Mouse (Mus musculus) kidney, adult 2 months (tissue): ENCODE results near the gene Mosmo. TPM values are rescaled to one million over a fixed set of nuclear protein-coding genes. Genes with fewer than 3 reads are reported as not detected.

Experiments used
- DNase-seq: peaks from one replicate; pipeline ENCODE4 v3.0.0; 2021
- H3K27ac ChIP-seq: fragments of 200-500 bp; 2 replicates; pipeline ENCODE4 v1.5.1; 2012; ENCODE audit warnings: low read depth, low read length, control low read depth, inconsistent platforms; ENCODE audit not compliant: insufficient read depth
- H3K27me3 ChIP-seq: fragments of 200-500 bp; replicated peaks from 2 replicates; pipeline ENCODE4 v1.6.1; 2012; ENCODE audit warnings: mild to moderate bottlenecking, moderate library complexity, low read length, inconsistent platforms; ENCODE audit not compliant: control insufficient read depth, insufficient read depth
- H3K36me3 ChIP-seq: fragments of 200-500 bp; 2 replicates; pipeline ENCODE4 v1.6.1; 2012; ENCODE audit warnings: mild to moderate bottlenecking, moderate library complexity, low read length, inconsistent platforms; ENCODE audit not compliant: control insufficient read depth, insufficient read depth
- H3K4me1 ChIP-seq: fragments of 200-500 bp; 2 replicates; pipeline ENCODE4 v1.6.1; 2011; ENCODE audit warnings: low read length; ENCODE audit not compliant: control insufficient read depth, insufficient read depth
- H3K4me3 ChIP-seq: fragments of 200-500 bp; 2 replicates; pipeline ENCODE4 v1.5.1; 2011; ENCODE audit warnings: mild to moderate bottlenecking, low read depth, low read length, control low read depth; ENCODE audit not compliant: insufficient read depth
- CTCF ChIP-seq: fragments of 200-500 bp; conservative IDR thresholded peaks from 2 replicates; pipeline ENCODE4 v1.5.1; 2011; ENCODE audit warnings: low read depth, mild to moderate bottlenecking, control low read depth, low read length, moderate library complexity, mixed read lengths; ENCODE audit not compliant: insufficient read depth, insufficient read length
- POLR2A ChIP-seq: fragments of 200-500 bp; IDR thresholded peaks from one replicate; pipeline ENCODE4 v1.6.1; 2011; ENCODE audit warnings: low read depth, low read length, control low read depth
- WGBS: fragments of 180-500 bp; shearing (Covaris S2); methylation state at CpG from one replicate; pipeline ENCODE4 v1.1.7; 2018; 5-methylcytosine and 5-hydroxymethylcytosine counted together
- polyA plus RNA-seq: library from polyadenylated mRNA; depleted of rRNA; stranded (reverse); fragments of >200 nt; gene quantifications from 2 replicates; pipeline ENCODE4 v1.2.3, GENCODE M21; 2012

Mosmo gene
- polyA plus RNA-seq, 1 experiment: 20.6 TPM

DNA sequence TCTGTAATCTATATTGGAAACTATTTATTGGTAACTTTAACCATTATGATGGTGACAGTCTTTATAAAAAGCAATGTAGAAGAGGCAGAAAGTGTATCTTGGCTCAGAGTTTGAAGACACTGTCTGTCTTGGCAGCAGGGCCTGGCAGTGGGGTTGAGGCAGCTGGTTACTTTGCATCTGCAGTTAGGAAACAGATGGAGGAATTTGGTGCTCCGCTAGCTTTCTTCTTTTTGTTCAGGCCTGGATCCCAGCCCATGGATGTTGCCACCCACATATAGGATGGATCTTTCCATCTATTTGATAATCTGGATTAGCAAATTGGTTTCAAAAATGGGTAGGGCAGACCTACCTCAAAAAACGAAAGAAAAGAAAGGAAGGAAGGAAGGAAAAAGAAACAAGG lies 29.6 kb upstream of the Mosmo start:
- Histone ChIP-seq H3K36me3 (peaks cover 24% of the 10 kb centered on the region), H3K4me3 (no peak overlapping the region), H3K4me1 (no peaks in the 10 kb centered on the region), H3K27ac (no peak overlapping the region), H3K27me3 (no peaks in the 10 kb centered on the region)
- no peak for DNase-seq
- WGBS: 80% methylated on average over 2 of the region's 2 CpGs
- TF ChIP-seq POLR2A: no peak
- no peak for TF ChIP-seq CTCF

DNA sequence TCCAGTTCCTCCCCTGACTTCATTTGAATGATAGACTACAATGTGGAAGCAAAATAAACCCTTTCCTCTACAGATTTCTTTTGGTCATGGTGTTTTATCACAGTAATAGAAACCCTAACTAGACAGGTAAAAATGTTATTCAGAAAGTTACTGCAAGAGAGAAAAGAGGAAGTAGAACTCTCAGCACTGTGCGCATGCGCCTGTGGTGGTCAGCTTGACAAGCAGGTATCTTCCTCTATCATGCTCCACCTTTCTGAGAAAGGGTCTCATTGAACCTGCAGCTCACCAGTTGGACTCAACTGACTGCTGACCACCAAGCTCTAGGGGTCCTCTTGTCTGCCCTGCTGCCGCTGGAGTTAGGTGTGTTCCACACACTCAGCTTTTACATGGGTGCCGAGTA lies 15.3 kb upstream of the Mosmo start:
- H3K27me3 ChIP-seq: no peaks in the 10 kb centered on the region
- H3K4me1 ChIP-seq: no peaks in the 10 kb centered on the region
- peaks cover 9% of the 10 kb centered on the region for H3K36me3 ChIP-seq
- no peak for DNase-seq
- H3K27ac ChIP-seq: no peak overlapping the region
- TF ChIP-seq POLR2A (no peak), CTCF (no peak)
- 97% methylated on average over 4 of the region's 4 CpGs for WGBS
- H3K4me3 ChIP-seq: no peak overlapping the region

DNA sequence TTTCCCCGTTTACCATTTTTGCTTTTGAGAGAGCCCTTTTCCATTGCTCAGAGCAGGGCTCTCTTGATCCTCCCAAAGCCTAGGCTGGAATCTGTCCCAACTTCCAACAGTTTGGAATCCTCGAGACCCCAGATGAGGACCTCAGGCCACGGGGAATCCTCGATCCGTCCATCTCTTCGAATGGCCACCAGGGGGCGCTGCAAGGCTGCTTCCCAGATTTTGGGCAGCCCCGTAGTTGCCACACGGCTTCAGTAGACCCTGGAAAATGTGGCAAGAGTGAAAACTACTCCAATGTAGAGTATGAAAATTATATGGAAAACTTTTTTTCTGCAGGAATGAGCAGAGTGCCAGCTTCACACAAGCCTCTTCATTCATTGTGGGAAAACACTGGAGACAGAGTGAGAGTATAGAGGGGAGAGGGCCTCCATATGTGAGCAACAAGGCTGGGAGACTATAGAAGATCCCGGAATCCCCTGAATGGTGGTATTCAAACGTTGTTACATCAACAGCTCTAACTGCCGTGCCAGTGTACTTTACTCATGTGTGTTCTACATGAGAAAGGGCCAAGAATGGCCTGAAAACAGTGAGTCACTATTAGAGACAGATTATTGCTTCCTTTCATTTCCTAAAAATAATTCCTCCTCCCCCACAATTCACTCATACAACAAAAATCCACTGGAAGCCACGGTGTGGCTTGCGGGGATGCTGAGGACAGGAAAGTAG lies 7.1 kb upstream of the Mosmo start, which contains the start of gene Pdzd9:
Pdzd9 (minus strand) TSS at position 191 of the 723 bp plus-strand sequence.
- no peaks in the 10 kb centered on the region; the same call in 1 of the 2 replicates for H3K4me1 ChIP-seq
- H3K27me3 ChIP-seq: no peaks in the 10 kb centered on the region
- whole genome bisulfite sequencing: 17% methylated on average over 14 of the region's 14 CpGs
- peak; percentile 64 for DNase-seq
- H3K27ac ChIP-seq: no peak within 1 kb of the TSS
- H3K4me3 ChIP-seq: no peak within 1 kb of the TSS
- TF ChIP-seq POLR2A: no peak
- peak; percentile 82 for TF ChIP-seq CTCF
- H3K36me3 ChIP-seq: no peaks in the 10 kb centered on the region

DNA sequence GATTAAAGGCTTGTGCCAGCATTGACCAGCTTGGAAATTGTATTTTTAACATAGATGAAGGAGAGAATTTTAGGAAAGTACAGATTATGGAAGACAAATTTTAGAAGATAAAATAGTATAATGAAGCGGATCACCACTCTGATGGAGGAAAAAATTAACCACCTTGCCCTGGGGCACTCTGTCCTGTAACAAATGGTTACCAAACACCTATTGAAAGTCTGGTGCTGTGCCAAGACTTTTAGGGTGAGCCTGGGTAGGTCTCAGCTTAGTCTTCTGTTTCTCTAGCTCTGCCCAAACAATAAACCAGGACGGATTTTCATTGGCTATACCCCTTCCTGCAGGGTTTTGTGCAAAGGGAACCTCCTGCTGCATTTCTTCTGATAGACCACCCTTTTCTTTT lies 6.1 kb upstream of the Mosmo start:
- H3K4me1 ChIP-seq: no peaks in the 10 kb centered on the region; the same call in 1 of the 2 replicates
- no peaks in the 10 kb centered on the region for H3K27me3 ChIP-seq
- TF ChIP-seq CTCF (no peak), POLR2A (no peak)
- 48% methylated on average over 2 of the region's 2 CpGs for WGBS
- no peak overlapping the region for H3K27ac ChIP-seq
- peak; percentile 57 for DNase-seq
- no peaks in the 10 kb centered on the region for H3K36me3 ChIP-seq
- no peak overlapping the region for H3K4me3 ChIP-seq

DNA sequence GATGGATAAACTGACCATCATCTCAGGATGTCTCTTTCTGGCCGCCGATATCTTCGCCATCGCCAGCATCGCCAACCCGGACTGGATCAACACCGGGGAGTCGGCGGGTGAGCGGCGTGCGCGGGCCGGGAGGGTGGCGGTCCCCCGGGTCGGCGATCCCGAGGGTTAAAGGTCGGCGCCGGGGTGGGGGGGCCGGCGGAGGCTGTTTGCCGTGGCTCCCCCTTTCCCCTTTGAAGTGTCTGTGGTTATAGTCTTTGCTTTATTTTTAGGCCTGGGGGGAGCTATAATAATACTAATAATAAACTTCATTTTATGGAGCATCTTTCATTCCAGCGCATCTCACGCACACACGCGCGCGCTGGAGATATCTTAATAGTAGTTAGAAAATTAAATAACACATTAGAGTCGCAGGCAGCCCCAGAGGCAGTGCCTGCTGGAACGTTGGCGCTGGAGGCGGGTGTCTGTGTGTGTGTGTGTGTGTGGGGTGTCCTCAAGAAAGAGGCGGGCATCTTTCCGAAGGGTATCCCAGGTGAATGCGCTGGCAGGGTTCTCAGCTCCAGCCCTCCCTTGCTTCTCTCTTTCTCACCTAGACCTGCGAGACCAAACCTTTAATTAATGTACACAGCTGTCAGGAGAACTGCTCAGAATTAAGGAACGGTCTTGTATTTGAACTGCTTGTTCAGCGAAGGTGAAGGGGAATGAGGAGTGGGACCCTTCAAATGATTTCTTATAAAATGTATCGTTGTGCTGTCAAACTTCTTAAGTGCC lies 530 bp downstream of the Mosmo start:
- peak overlapping the region; percentile 74 for H3K4me3 ChIP-seq
- TF ChIP-seq POLR2A (no peak), CTCF (no peak)
- no peaks in the 10 kb centered on the region for H3K27me3 ChIP-seq
- H3K27ac ChIP-seq: no peak overlapping the region
- no peaks in the 10 kb centered on the region for H3K36me3 ChIP-seq
- H3K4me1 ChIP-seq: peaks cover 4% of the 10 kb centered on the region
- 1% methylated on average over 42 of the region's 42 CpGs for WGBS
- DNase-seq: peak; percentile 37

DNA sequence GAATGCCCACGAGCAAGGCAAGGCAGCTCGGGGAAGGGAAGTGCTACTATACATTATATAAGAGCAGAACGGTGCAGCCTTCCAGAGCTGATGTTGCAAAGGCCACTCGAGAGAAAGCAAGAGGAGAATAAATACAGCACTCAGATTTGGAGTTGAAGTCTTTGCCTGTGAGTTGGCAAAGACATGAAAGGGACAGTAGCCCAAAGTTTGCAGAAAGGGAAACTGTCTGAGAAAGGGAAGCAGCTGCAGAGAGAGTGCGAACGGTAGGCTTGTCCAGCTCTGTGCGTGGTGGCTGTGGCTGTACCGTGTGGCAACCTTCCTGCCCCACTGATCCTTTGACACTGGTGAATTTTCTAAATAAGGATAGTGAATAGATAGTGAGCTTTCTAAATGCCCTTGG lies 1.6 kb downstream of the Mosmo start:
- TF ChIP-seq POLR2A: no peak
- no peak for TF ChIP-seq CTCF
- H3K27ac ChIP-seq: no peak overlapping the region
- peaks cover 4% of the 10 kb centered on the region for H3K4me1 ChIP-seq
- no peak for DNase-seq
- peak overlapping the region; percentile 15; the same call in 1 of the 2 replicates for H3K4me3 ChIP-seq
- 30% methylated on average over 8 of the region's 8 CpGs for WGBS
- no peaks in the 10 kb centered on the region for H3K36me3 ChIP-seq
- no peaks in the 10 kb centered on the region for H3K27me3 ChIP-seq

DNA sequence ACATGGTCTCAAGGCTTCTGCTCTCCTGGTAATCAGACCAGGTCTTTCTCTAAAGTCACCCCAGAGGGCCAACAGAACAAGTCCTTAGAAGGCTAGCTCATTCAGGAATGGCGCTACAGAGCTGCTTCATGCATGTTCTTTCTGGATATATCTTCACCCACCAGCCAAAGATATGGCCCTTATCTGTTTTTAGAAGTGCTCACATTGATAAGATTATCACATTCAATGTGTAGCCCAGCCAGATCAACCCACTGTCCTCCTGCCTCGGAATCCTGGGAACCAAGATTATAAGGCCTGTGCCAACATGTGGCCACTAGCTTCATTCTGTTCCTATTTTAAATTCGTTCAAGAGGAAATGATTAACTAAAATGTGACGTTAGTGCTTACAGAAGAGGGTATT lies 4.6 kb downstream of the Mosmo start:
- DNase-seq: peak; percentile 18
- 35% methylated on average over 4 of the region's 4 CpGs for WGBS
- Histone ChIP-seq H3K27ac (no peak overlapping the region), H3K4me1 (peaks cover 16% of the 10 kb centered on the region), H3K27me3 (no peaks in the 10 kb centered on the region), H3K4me3 (no peak overlapping the region), H3K36me3 (no peaks in the 10 kb centered on the region)
- no peak for TF ChIP-seq CTCF
- TF ChIP-seq POLR2A: no peak
